Mouse (Mus musculus): ENCODE measurements at regions not wholly inside any gene's neighbourhood (a gene's known extent, or its start where the extent isn't known, plus 50 kb on each side); places are given as distances from the start of the nearest gene placed in this dataset.

GRCm38 (mm10) chr10:67339371-67339929 is 54.3 kb upstream of the Nrbf2 start:
- H3K27me3 ChIP-seq (replicated peaks; ENCODE audit: control insufficient read depth, insufficient read depth, low read length) = no peaks in the 10 kb centered on the region

GRCm38 (mm10) chr10:67344722-67345121 is 59.6 kb upstream of the Nrbf2 start:
- no peaks in the 10 kb centered on the region for H3K27me3 ChIP-seq (replicated peaks; ENCODE audit: control insufficient read depth, insufficient read depth, low read length)
- no peaks in the 10 kb centered on the region for H3K9me3 ChIP-seq (ENCODE audit: control insufficient read depth, low read length)
- 79% methylated on average over 4 of the region's 4 CpGs for WGBS
- no peak for ATAC-seq
- H3K4me2 ChIP-seq (ENCODE audit: low read depth, low read length) = no peak overlapping the region
- no peaks in the 10 kb centered on the region for H3K36me3 ChIP-seq (ENCODE audit: control insufficient read depth, insufficient read depth, low read length)
- no peaks in the 10 kb centered on the region for H3K4me1 ChIP-seq (ENCODE audit: control insufficient read depth, insufficient read depth, low read length)
- H3K27ac ChIP-seq (ENCODE audit: low read length) = no peak overlapping the region
- H3K9ac ChIP-seq (ENCODE audit: low read depth, low read length) = no peak overlapping the region
- no peak overlapping the region for H3K4me3 ChIP-seq (ENCODE audit: low read length)

More at GRCm38 (mm10) chr10:67339371-67339929, 54.3 kb upstream of the Nrbf2 start:
- ATAC-seq = no peak
- no peaks in the 10 kb centered on the region for H3K9me3 ChIP-seq (ENCODE audit: control insufficient read depth, low read length)
- no peak overlapping the region for H3K9ac ChIP-seq (ENCODE audit: low read depth, low read length)
- no peaks in the 10 kb centered on the region for H3K4me1 ChIP-seq (ENCODE audit: control insufficient read depth, insufficient read depth, low read length)
- H3K4me2 ChIP-seq (ENCODE audit: low read depth, low read length) = no peak overlapping the region
- no peak overlapping the region for H3K4me3 ChIP-seq (ENCODE audit: low read length)
- H3K27ac ChIP-seq (ENCODE audit: low read length) = no peak overlapping the region
- no peaks in the 10 kb centered on the region for H3K36me3 ChIP-seq (ENCODE audit: control insufficient read depth, insufficient read depth, low read length)
- 61% methylated on average over 10 of the region's 10 CpGs for WGBS

GRCm38 (mm10) chr10:67350956-67351355 is 65.9 kb upstream of the Nrbf2 start:
- Histone ChIP-seq H3K9ac (ENCODE audit: low read depth, low read length) (no peak overlapping the region), H3K36me3 (ENCODE audit: control insufficient read depth, insufficient read depth, low read length) (no peaks in the 10 kb centered on the region), H3K27ac (ENCODE audit: low read length) (no peak overlapping the region), H3K4me2 (ENCODE audit: low read depth, low read length) (no peak overlapping the region), H3K4me1 (ENCODE audit: control insufficient read depth, insufficient read depth, low read length) (no peaks in the 10 kb centered on the region), H3K27me3 (replicated peaks; ENCODE audit: control insufficient read depth, insufficient read depth, low read length) (no peaks in the 10 kb centered on the region), H3K9me3 (ENCODE audit: control insufficient read depth, low read length) (no peaks in the 10 kb centered on the region), H3K4me3 (ENCODE audit: low read length) (no peak overlapping the region)
- WGBS = 40% methylated on average over 2 of the region's 2 CpGs
- no peak for ATAC-seq

- H3K9ac ChIP-seq (ENCODE audit: low read depth, low read length) = no peak overlapping the region
- H3K4me1 ChIP-seq (ENCODE audit: control insufficient read depth, insufficient read depth, low read length) = no peaks in the 10 kb centered on the region
- H3K9me3 ChIP-seq (ENCODE audit: control insufficient read depth, low read length) = no peaks in the 10 kb centered on the region
- no peaks in the 10 kb centered on the region for H3K36me3 ChIP-seq (ENCODE audit: control insufficient read depth, insufficient read depth, low read length)
- H3K4me3 ChIP-seq (ENCODE audit: low read length) = no peak overlapping the region
- no peak overlapping the region for H3K4me2 ChIP-seq (ENCODE audit: low read depth, low read length)
- ATAC-seq = no peak
- H3K27me3 ChIP-seq (replicated peaks; ENCODE audit: control insufficient read depth, insufficient read depth, low read length) = no peaks in the 10 kb centered on the region
- H3K27ac ChIP-seq (ENCODE audit: low read length) = no peak overlapping the region
- WGBS = 71% methylated on average over 8 of the region's 8 CpGs
These were observed 75.7 kb upstream of the Nrbf2 start for GRCm38 (mm10) chr10:67360793-67361192.

- H3K27ac ChIP-seq (ENCODE audit: low read length) = no peak overlapping the region
- no peaks in the 10 kb centered on the region for H3K4me1 ChIP-seq (ENCODE audit: control insufficient read depth, insufficient read depth, low read length)
- no peaks in the 10 kb centered on the region for H3K36me3 ChIP-seq (ENCODE audit: control insufficient read depth, insufficient read depth, low read length)
- H3K27me3 ChIP-seq (replicated peaks; ENCODE audit: control insufficient read depth, insufficient read depth, low read length) = no peaks in the 10 kb centered on the region
- H3K9ac ChIP-seq (ENCODE audit: low read depth, low read length) = no peak overlapping the region
- no peaks in the 10 kb centered on the region for H3K9me3 ChIP-seq (ENCODE audit: control insufficient read depth, low read length)
- no peak overlapping the region for H3K4me2 ChIP-seq (ENCODE audit: low read depth, low read length)
- no peak for ATAC-seq
- 95% methylated on average over 4 of the region's 4 CpGs for WGBS
- H3K4me3 ChIP-seq (ENCODE audit: low read length) = no peak overlapping the region
These were observed 76.2 kb upstream of the Nrbf2 start for GRCm38 (mm10) chr10:67361281-67361680.

- Histone ChIP-seq H3K4me2 (ENCODE audit: low read depth, low read length) (no peak overlapping the region), H3K36me3 (ENCODE audit: control insufficient read depth, insufficient read depth, low read length) (no peaks in the 10 kb centered on the region), H3K27me3 (replicated peaks; ENCODE audit: control insufficient read depth, insufficient read depth, low read length) (no peaks in the 10 kb centered on the region), H3K27ac (ENCODE audit: low read length) (no peak overlapping the region), H3K4me3 (ENCODE audit: low read length) (no peak overlapping the region), H3K4me1 (ENCODE audit: control insufficient read depth, insufficient read depth, low read length) (no peaks in the 10 kb centered on the region), H3K9ac (ENCODE audit: low read depth, low read length) (no peak overlapping the region), H3K9me3 (ENCODE audit: control insufficient read depth, low read length) (no peaks in the 10 kb centered on the region)
- no peak for ATAC-seq
- WGBS = 96% methylated on average over 3 of the region's 3 CpGs
These were observed 79.5 kb upstream of the Nrbf2 start for GRCm38 (mm10) chr10:67364595-67364994.

GRCm38 (mm10) chr10:67365158-67365557 is 80.1 kb upstream of the Nrbf2 start:
- Histone ChIP-seq H3K27me3 (replicated peaks; ENCODE audit: control insufficient read depth, insufficient read depth, low read length) (no peaks in the 10 kb centered on the region), H3K36me3 (ENCODE audit: control insufficient read depth, insufficient read depth, low read length) (no peaks in the 10 kb centered on the region), H3K4me2 (ENCODE audit: low read depth, low read length) (no peak overlapping the region), H3K4me3 (ENCODE audit: low read length) (no peak overlapping the region), H3K9ac (ENCODE audit: low read depth, low read length) (no peak overlapping the region), H3K9me3 (ENCODE audit: control insufficient read depth, low read length) (no peaks in the 10 kb centered on the region), H3K4me1 (ENCODE audit: control insufficient read depth, insufficient read depth, low read length) (no peaks in the 10 kb centered on the region), H3K27ac (ENCODE audit: low read length) (no peak overlapping the region)
- no peak for ATAC-seq
- 90% methylated on average over 7 of the region's 7 CpGs for WGBS

- H3K27ac ChIP-seq (ENCODE audit: low read length) = no peak overlapping the region
- peaks cover 8% of the 10 kb centered on the region for H3K4me1 ChIP-seq (ENCODE audit: control insufficient read depth, insufficient read depth, low read length)
- H3K9me3 ChIP-seq (ENCODE audit: control insufficient read depth, low read length) = no peaks in the 10 kb centered on the region
- H3K36me3 ChIP-seq (ENCODE audit: control insufficient read depth, insufficient read depth, low read length) = no peaks in the 10 kb centered on the region
- 14% methylated on average over 13 of the region's 13 CpGs for WGBS
- no peaks in the 10 kb centered on the region for H3K27me3 ChIP-seq (replicated peaks; ENCODE audit: control insufficient read depth, insufficient read depth, low read length)
- ATAC-seq = no peak
- no peak overlapping the region for H3K9ac ChIP-seq (ENCODE audit: low read depth, low read length)
- no peak overlapping the region for H3K4me3 ChIP-seq (ENCODE audit: low read length)
- no peak overlapping the region for H3K4me2 ChIP-seq (ENCODE audit: low read depth, low read length)
These were observed 87.6 kb upstream of the Nrbf2 start for GRCm38 (mm10) chr10:67372569-67373161.

- no peaks in the 10 kb centered on the region for H3K27me3 ChIP-seq (replicated peaks; ENCODE audit: control insufficient read depth, insufficient read depth, low read length)
- 92% methylated on average over 5 of the region's 5 CpGs for whole genome bisulfite sequencing
- no peak overlapping the region for H3K27ac ChIP-seq (ENCODE audit: low read length)
- peaks cover 8% of the 10 kb centered on the region for H3K4me1 ChIP-seq (ENCODE audit: control insufficient read depth, insufficient read depth, low read length)
- H3K9me3 ChIP-seq (ENCODE audit: control insufficient read depth, low read length) = no peaks in the 10 kb centered on the region
- H3K4me3 ChIP-seq (ENCODE audit: low read length) = no peak overlapping the region
- H3K9ac ChIP-seq (ENCODE audit: low read depth, low read length) = no peak overlapping the region
- H3K36me3 ChIP-seq (ENCODE audit: control insufficient read depth, insufficient read depth, low read length) = no peaks in the 10 kb centered on the region
- H3K4me2 ChIP-seq (ENCODE audit: low read depth, low read length) = no peak overlapping the region
- no peak for ATAC-seq
These were observed 91.5 kb upstream of the Nrbf2 start for GRCm38 (mm10) chr10:67376638-67377037.

Measured in intestine, embryonic 16.5 days (tissue).